Mouse (Mus musculus) intestine, embryonic 16.5 days (tissue): ENCODE data around the gene Defb11. TPM values are rescaled to one million over a fixed set of nuclear protein-coding genes. Genes with fewer than 3 reads are reported as not detected.
"Not testable (repeated sequence)": the region's sequence is repeated elsewhere in the genome, so short reads cannot be mapped to it uniquely, and the experiment has no call there.

ENCODE experiments used
- ATAC-seq: fragments of 200-750 bp; cut with Nextera tagmentation; 2 replicates; pipeline ENCODE4 v1.8.0; 2017; ENCODE audit warnings: moderate TSS enrichment, moderate library complexity
- H3K27ac ChIP-seq: fragments of 300-500 bp; sonication (generic); 2 replicates; pipeline ENCODE4 v1.5.1; 2014; ENCODE audit warnings: mild to moderate bottlenecking, low read length
- H3K27me3 ChIP-seq: fragments of 300-500 bp; sonication (generic); replicated peaks from 2 replicates; pipeline ENCODE4 v1.6.1; 2014; ENCODE audit warnings: low read length, control low read depth, mixed read lengths; ENCODE audit not compliant: control insufficient read depth, insufficient read depth
- H3K36me3 ChIP-seq: fragments of 300-500 bp; sonication (generic); 2 replicates; pipeline ENCODE4 v1.6.1; 2014; ENCODE audit warnings: low read length, control low read depth; ENCODE audit not compliant: control insufficient read depth, insufficient read depth
- H3K4me1 ChIP-seq: fragments of 300-500 bp; sonication (generic); 2 replicates; pipeline ENCODE4 v1.6.1; 2014; ENCODE audit warnings: low read length, control low read depth, mixed read lengths; ENCODE audit not compliant: control insufficient read depth, insufficient read depth
- H3K4me2 ChIP-seq: fragments of 300-500 bp; sonication (generic); 2 replicates; pipeline ENCODE4 v1.6.1; 2014; ENCODE audit warnings: low read depth, low read length, control low read depth
- H3K4me3 ChIP-seq: fragments of 300-500 bp; sonication (generic); 2 replicates; pipeline ENCODE4 v1.5.1; 2014; ENCODE audit warnings: mild to moderate bottlenecking, low read length
- H3K9ac ChIP-seq: fragments of 300-500 bp; sonication (generic); 2 replicates; pipeline ENCODE4 v1.6.1; 2014; ENCODE audit warnings: low read depth, low read length
- H3K9me3 ChIP-seq: fragments of 300-500 bp; sonication (generic); 2 replicates; pipeline ENCODE4 v1.6.1; 2016; ENCODE audit warnings: low read length, control low read depth; ENCODE audit not compliant: control insufficient read depth
- WGBS: fragments of 180-500 bp; shearing (Covaris S2); extraction: QIAGEN DNeasy Blood & Tissue Kit; methylation state at CpG from one replicate; pipeline ENCODE4 v1.1.7; 2014; 5-methylcytosine and 5-hydroxymethylcytosine counted together
- polyA plus RNA-seq: library from polyadenylated mRNA; unstranded; fragments of >200 nt; fragmentation: Nextera tagmentation; extraction: Ambion mirVana; gene quantifications from 2 replicates; pipeline ENCODE4 v1.2.1, GENCODE M21; 2015

Gene Defb11
- polyA plus RNA-seq: not detected in 2 replicates

DNA sequence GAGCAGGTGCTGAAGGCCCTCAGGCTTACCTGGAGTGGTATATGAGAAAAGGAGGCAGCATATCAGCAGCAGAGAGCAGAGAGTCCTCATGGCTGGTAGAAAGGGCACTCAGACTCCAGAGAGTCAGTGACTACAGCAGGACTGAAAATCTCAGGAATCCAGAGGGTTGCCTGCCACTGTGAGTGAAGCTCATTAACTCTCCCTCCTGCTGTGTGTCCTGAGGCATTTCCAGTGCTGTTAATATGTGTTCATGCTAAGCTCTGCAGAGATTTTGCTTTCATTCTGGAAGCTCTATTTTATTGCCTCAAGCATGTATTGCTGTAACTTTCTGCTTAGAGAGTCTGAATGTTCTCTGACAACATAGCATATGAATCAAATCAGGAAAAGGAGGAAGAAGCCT lies at the start of gene Defb11:
Defb11 (minus strand) TSS at position 123 of the 400 bp plus-strand sequence.
- not testable (repeated sequence) for H3K4me2 ChIP-seq, H3K9ac ChIP-seq, H3K27ac ChIP-seq, H3K4me3 ChIP-seq, H3K36me3 ChIP-seq, H3K4me1 ChIP-seq, ATAC-seq, H3K9me3 ChIP-seq, H3K27me3 ChIP-seq

DNA sequence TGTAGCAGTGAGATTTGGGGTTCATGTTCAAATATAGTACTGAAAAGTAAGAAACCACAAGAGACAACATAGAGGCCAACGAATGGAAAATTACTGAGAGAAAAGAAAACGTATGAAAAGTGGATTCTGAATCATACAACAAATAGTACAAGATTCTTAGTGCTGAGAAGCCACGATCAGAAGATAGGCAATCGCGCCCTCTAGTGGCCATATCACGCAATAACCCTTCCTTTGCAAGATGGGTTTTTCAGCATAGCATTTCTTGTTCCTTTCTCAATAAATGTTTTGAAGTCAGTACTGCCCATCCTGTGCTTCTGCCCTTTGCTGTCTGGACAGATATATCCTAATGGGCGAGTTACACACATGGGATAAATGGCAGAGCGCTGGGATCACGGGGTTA lies 49.1 kb upstream of the Defb11 start:
- H3K27ac ChIP-seq: no peak overlapping the region
- no peak for ATAC-seq
- H3K36me3 ChIP-seq: no peaks in the 10 kb centered on the region
- no peak overlapping the region for H3K9ac ChIP-seq
- H3K9me3 ChIP-seq: no peaks in the 10 kb centered on the region
- WGBS: 7% methylated on average over 9 of the region's 9 CpGs
- no peak overlapping the region for H3K4me2 ChIP-seq
- H3K4me3 ChIP-seq: no peak overlapping the region
- no peaks in the 10 kb centered on the region for H3K4me1 ChIP-seq
- H3K27me3 ChIP-seq: no peaks in the 10 kb centered on the region

DNA sequence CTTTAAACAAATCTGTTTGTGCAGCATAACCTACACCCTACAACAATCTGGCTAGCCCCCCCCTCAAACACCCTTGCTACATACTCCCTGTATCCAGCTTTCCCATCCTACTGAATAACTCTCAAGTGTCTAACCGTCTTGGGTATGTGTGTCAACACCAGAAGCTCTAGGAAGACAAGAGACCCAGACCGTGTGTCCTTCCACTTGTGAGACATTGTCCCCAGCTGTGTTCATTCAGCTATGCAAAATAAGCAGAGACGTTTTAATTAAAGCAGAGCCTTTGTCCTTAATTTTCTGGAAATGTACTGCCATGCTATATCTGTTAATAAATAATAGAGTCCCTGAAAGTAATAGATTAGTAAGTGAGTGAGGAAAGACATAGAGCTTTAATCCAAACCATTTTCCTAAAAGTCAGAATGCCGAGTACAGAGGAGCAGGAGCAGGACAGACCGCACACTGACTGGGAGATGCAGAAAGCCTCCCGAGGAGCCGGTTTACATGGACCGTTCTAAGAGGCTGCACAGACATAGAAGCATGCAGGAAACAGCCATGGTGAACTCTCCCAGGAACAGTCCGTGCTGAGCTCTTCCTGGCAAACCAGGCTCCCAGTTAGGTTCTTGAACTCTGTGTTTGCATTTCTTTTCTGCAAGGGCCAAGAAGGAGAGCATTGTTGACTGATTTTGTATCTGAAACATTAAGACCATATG lies 41.3 kb upstream of the Defb11 start:
- Histone ChIP-seq H3K4me3 (no peak overlapping the region), H3K4me1 (no peaks in the 10 kb centered on the region), H3K4me2 (no peak overlapping the region), H3K9me3 (no peaks in the 10 kb centered on the region), H3K36me3 (no peaks in the 10 kb centered on the region), H3K27ac (no peak overlapping the region), H3K9ac (no peak overlapping the region), H3K27me3 (no peaks in the 10 kb centered on the region)
- 65% methylated on average over 9 of the region's 9 CpGs for WGBS
- ATAC-seq: no peak

DNA sequence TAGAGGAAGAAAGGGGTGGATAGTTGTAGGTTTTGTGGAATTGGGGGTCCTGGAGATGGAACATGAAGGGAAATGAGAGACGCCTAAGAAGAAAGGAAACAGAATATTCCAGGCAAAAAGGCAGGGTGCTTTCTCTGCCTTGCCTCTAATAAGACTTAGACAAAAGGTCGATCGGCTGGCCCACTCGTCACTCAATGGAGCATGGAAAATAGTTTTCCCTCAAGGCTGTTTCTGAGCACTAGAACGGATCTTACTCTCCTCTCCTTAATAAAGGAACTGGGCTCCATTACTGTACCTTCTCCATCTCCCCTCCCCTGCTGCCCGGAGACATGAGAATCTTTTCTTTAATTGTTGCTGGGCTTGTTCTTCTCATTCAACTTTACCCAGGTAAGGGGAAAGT lies 40.2 kb upstream of the Defb11 start, which contains the start of gene Defb13:
Defb13 (plus strand) TSS at position 301 of the 400 bp plus-strand sequence.
- H3K27me3 ChIP-seq: no peaks in the 10 kb centered on the region
- no peaks in the 10 kb centered on the region for H3K4me1 ChIP-seq
- ATAC-seq: no peak
- H3K9me3 ChIP-seq: no peaks in the 10 kb centered on the region
- H3K4me3 ChIP-seq: no peak within 1 kb of the TSS
- no peak within 1 kb of the TSS for H3K27ac ChIP-seq
- H3K9ac ChIP-seq: no peak within 1 kb of the TSS
- no peak within 1 kb of the TSS for H3K4me2 ChIP-seq
- 85% methylated on average over 6 of the region's 6 CpGs for WGBS
- no peaks in the 10 kb centered on the region for H3K36me3 ChIP-seq

- H3K4me2 ChIP-seq, H3K27ac ChIP-seq, H3K4me3 ChIP-seq, H3K27me3 ChIP-seq, H3K36me3 ChIP-seq, H3K9ac ChIP-seq, ATAC-seq, H3K4me1 ChIP-seq, H3K9me3 ChIP-seq: not testable (repeated sequence)
- 90% methylated on average over 4 of the region's 4 CpGs for WGBS
Measured at GRCm38 (mm10) chr8:21938052-21938451, 31.8 kb upstream of the Defb11 start, which contains the start of gene Defb35. TSS of gene Defb35 (plus strand) at chr8:21938352.

DNA sequence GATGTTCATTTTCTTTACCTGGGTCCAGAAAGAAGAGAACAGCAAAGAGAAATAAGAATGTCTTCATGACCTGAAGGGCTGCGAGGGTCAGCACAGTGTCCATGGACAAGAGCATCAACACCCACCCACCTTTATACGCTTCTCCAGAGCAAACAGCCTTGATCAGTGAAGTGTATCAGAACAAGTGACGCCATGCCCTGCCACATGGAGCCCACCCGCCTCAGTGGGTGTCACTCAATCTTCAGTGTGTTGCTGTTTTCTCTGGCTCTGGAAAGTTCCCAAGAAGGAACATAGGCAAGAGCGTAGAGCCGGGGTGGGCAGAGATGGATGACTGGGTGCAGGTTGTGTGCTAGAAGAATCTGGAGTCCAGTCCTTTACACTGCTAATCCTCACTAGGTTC lies 26.4 kb upstream of the Defb11 start, which contains the start of gene Defb15:
Defb15 (minus strand) TSS at position 101 of the 400 bp plus-strand sequence.
- Histone ChIP-seq H3K27me3 (no peaks in the 10 kb centered on the region), H3K4me1 (no peaks in the 10 kb centered on the region), H3K9me3 (no peaks in the 10 kb centered on the region), H3K9ac (no peak within 1 kb of the TSS), H3K27ac (no peak within 1 kb of the TSS), H3K4me3 (no peak within 1 kb of the TSS), H3K4me2 (no peak within 1 kb of the TSS), H3K36me3 (no peaks in the 10 kb centered on the region)
- no peak for ATAC-seq
- 93% methylated on average over 6 of the region's 6 CpGs for WGBS

- H3K9me3 ChIP-seq, H3K36me3 ChIP-seq, ATAC-seq, H3K9ac ChIP-seq, H3K4me2 ChIP-seq, H3K4me1 ChIP-seq, H3K27me3 ChIP-seq, H3K27ac ChIP-seq, H3K4me3 ChIP-seq: not testable (repeated sequence)
- WGBS: 90% methylated on average over 3 of the region's 3 CpGs
Measured at GRCm38 (mm10) chr8:21930754-21931153, 24.5 kb upstream of the Defb11 start.

- no peak overlapping the region for H3K4me2 ChIP-seq
- 80% methylated on average over 3 of the region's 3 CpGs for WGBS
- H3K27me3 ChIP-seq: no peaks in the 10 kb centered on the region
- H3K4me1 ChIP-seq: no peaks in the 10 kb centered on the region
- no peak overlapping the region for H3K27ac ChIP-seq
- H3K4me3 ChIP-seq: no peak overlapping the region
- ATAC-seq: no peak
- no peaks in the 10 kb centered on the region for H3K36me3 ChIP-seq
- H3K9ac ChIP-seq: no peak overlapping the region
- H3K9me3 ChIP-seq: no peaks in the 10 kb centered on the region
Measured at GRCm38 (mm10) chr8:21915625-21916024, 9.4 kb upstream of the Defb11 start.

DNA sequence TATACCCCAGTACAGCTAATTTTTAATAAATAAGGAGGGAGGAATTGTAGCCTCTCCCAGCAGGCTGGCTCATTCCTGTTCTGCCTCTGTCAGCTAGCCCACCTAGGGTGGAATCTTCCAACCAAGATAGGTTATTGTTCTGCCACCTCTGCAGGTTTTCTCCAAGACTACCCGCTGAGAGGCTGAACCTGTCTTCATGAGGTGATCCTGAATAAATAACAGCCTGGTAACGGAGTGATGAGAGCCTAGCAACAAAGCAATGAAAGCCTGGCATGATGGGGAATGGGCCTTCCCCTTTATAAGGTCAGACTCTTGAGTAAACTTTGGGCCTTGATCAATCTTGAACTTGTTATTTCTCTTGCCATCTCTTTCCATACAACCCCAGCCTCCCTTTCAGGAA lies 6.3 kb upstream of the Defb11 start:
- WGBS: 23% methylated on average over 2 of the region's 2 CpGs
- Histone ChIP-seq H3K4me2 (no peak overlapping the region), H3K36me3 (no peaks in the 10 kb centered on the region), H3K4me1 (no peaks in the 10 kb centered on the region), H3K9ac (no peak overlapping the region), H3K27me3 (no peaks in the 10 kb centered on the region), H3K9me3 (no peaks in the 10 kb centered on the region), H3K4me3 (no peak overlapping the region), H3K27ac (no peak overlapping the region)
- ATAC-seq: no peak

- Histone ChIP-seq H3K9ac (no peak overlapping the region), H3K27me3 (no peaks in the 10 kb centered on the region), H3K27ac (no peak overlapping the region), H3K9me3 (no peaks in the 10 kb centered on the region), H3K4me1 (no peaks in the 10 kb centered on the region), H3K36me3 (no peaks in the 10 kb centered on the region), H3K4me3 (no peak overlapping the region), H3K4me2 (no peak overlapping the region)
- WGBS: 22% methylated on average over 1 of the region's 1 CpGs
- ATAC-seq: no peak
Measured at GRCm38 (mm10) chr8:21911931-21912330, 5.7 kb upstream of the Defb11 start.
